Mouse (Mus musculus) stomach, postnatal 0 days (tissue): ENCODE measurements around the gene Stom. TPM values are rescaled to one million over a fixed set of nuclear protein-coding genes. Genes with fewer than 3 reads are reported as not detected.

Source experiments
- ATAC-seq: fragments of 200-750 bp; cut with Nextera tagmentation; 2 replicates; pipeline ENCODE4 v1.8.0; 2017; ENCODE audit not compliant: low FRiP score, low TSS enrichment
- DNase-seq: peaks from one replicate; pipeline ENCODE4 v3.0.0-alpha.2; 2016; ENCODE audit warnings: low spot score
- H3K27ac ChIP-seq: fragments of 300-500 bp; sonication (generic); replicated peaks from 2 replicates; pipeline ENCODE4 v1.5.1; 2014; ENCODE audit warnings: mild to moderate bottlenecking, control low read depth
- H3K27me3 ChIP-seq: fragments of 300-500 bp; sonication (generic); 2 replicates; pipeline ENCODE4 v1.6.1; 2014; ENCODE audit warnings: low read length; ENCODE audit not compliant: control insufficient read depth, insufficient read depth
- H3K36me3 ChIP-seq: fragments of 300-500 bp; sonication (generic); 2 replicates; pipeline ENCODE4 v1.6.1; 2014; ENCODE audit warnings: low read length, mixed read lengths; ENCODE audit not compliant: control insufficient read depth, insufficient read depth
- H3K4me1 ChIP-seq: fragments of 300-500 bp; sonication (generic); replicated peaks from 2 replicates; pipeline ENCODE4 v1.6.1; 2014; ENCODE audit warnings: antibody characterized with exemption; ENCODE audit not compliant: control insufficient read depth, insufficient read depth
- H3K4me2 ChIP-seq: fragments of 300-500 bp; sonication (generic); replicated peaks from 2 replicates; pipeline ENCODE4 v1.6.1; 2014; ENCODE audit warnings: low read depth, mild to moderate bottlenecking, control low read depth, moderate library complexity
- H3K4me3 ChIP-seq: fragments of 300-500 bp; sonication (generic); 2 replicates; pipeline ENCODE4 v1.5.1; 2014; ENCODE audit warnings: low read depth, low read length, control low read depth
- H3K9ac ChIP-seq: fragments of 300-500 bp; sonication (generic); 2 replicates; pipeline ENCODE4 v1.6.1; 2014; ENCODE audit warnings: mild to moderate bottlenecking, low read length, control low read depth, mixed read lengths
- H3K9me3 ChIP-seq: fragments of 300-500 bp; sonication (generic); 2 replicates; pipeline ENCODE4 v1.6.1; 2016; ENCODE audit warnings: low read length; ENCODE audit not compliant: control insufficient read depth
- CTCF ChIP-seq: IDR thresholded peaks from 2 replicates; pipeline ENCODE4 v1.5.1; 2016; ENCODE audit warnings: antibody characterized with exemption, low read depth, mild to moderate bottlenecking, moderate library complexity
- EP300 ChIP-seq: optimal IDR thresholded peaks from 2 replicates; pipeline ENCODE3; 2016; ENCODE audit warnings: antibody characterized with exemption
- WGBS: fragments of 180-500 bp; shearing (Covaris S2); extraction: QIAGEN DNeasy Blood & Tissue Kit; methylation state at CpG from one replicate; pipeline ENCODE4 v1.1.7; 2014; 5-methylcytosine and 5-hydroxymethylcytosine counted together
- polyA plus RNA-seq: library from polyadenylated mRNA; unstranded; fragments of >200 nt; fragmentation: Nextera tagmentation; extraction: Ambion mirVana; gene quantifications from 2 replicates; pipeline ENCODE4 v1.2.1, GENCODE M21; 2015

Stom gene
- polyA plus RNA-seq, 1 experiment from 2014 or later: 53.5 TPM

GRCm38 (mm10) chr2:35273536-35273935 is 63.2 kb downstream of the Stom start:
- DNase-seq (no peak), ATAC-seq (peak; percentile 16; the same call in 1 of the 2 replicates)
- Histone ChIP-seq H3K9ac (no peak overlapping the region), H3K4me1 (peaks cover 38% of the 10 kb centered on the region), H3K27me3 (no peaks in the 10 kb centered on the region), H3K4me3 (no peak overlapping the region), H3K4me2 (no peak overlapping the region), H3K27ac (peak overlapping the region; percentile 95), H3K9me3 (no peaks in the 10 kb centered on the region), H3K36me3 (no peaks in the 10 kb centered on the region)
- TF ChIP-seq CTCF: no peak
- no peak for TF ChIP-seq EP300
- WGBS: 23% methylated on average over 2 of the region's 2 CpGs

DNA sequence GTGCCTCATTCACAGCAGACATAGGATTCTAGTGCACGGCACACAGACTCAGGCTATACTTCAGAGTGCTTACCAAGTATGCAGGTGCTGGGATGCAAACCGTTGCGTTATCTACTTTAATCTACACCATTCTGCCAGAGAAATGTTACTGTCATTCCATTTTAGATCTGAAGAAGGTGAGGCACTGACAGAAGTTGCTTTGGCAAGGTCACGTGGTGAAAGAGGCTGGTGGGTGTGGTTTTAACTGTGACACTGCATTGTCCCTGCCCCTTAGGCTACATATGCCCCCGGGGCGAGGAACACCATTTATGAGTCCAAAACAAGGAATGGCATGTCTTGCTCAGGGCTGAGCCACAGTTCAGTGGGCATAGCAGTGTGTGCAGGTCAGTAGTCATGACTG is 63.9 kb downstream of the Stom start:
- no peak overlapping the region for H3K9ac ChIP-seq
- 70% methylated on average over 6 of the region's 6 CpGs for WGBS
- H3K27ac ChIP-seq: peak overlapping the region; percentile 95
- no peaks in the 10 kb centered on the region for H3K27me3 ChIP-seq
- H3K36me3 ChIP-seq: no peaks in the 10 kb centered on the region
- no peak for ATAC-seq
- no peak overlapping the region for H3K4me2 ChIP-seq
- TF ChIP-seq EP300 (no peak), CTCF (no peak)
- H3K4me1 ChIP-seq: peaks cover 37% of the 10 kb centered on the region
- H3K9me3 ChIP-seq: no peaks in the 10 kb centered on the region
- no peak for DNase-seq
- H3K4me3 ChIP-seq: no peak overlapping the region

GRCm38 (mm10) chr2:35271817-35272216 is 65.0 kb downstream of the Stom start:
- Histone ChIP-seq H3K4me1 (peaks cover 33% of the 10 kb centered on the region), H3K9me3 (no peaks in the 10 kb centered on the region), H3K4me2 (no peak overlapping the region), H3K36me3 (no peaks in the 10 kb centered on the region), H3K27me3 (no peaks in the 10 kb centered on the region), H3K4me3 (no peak overlapping the region), H3K27ac (peak overlapping the region; percentile 95), H3K9ac (no peak overlapping the region)
- TF ChIP-seq EP300 (peak; percentile 86), CTCF (no peak)
- DNase-seq: peak; percentile 66
- ATAC-seq: peak; percentile 47
- 11% methylated on average over 2 of the region's 2 CpGs for WGBS

DNA sequence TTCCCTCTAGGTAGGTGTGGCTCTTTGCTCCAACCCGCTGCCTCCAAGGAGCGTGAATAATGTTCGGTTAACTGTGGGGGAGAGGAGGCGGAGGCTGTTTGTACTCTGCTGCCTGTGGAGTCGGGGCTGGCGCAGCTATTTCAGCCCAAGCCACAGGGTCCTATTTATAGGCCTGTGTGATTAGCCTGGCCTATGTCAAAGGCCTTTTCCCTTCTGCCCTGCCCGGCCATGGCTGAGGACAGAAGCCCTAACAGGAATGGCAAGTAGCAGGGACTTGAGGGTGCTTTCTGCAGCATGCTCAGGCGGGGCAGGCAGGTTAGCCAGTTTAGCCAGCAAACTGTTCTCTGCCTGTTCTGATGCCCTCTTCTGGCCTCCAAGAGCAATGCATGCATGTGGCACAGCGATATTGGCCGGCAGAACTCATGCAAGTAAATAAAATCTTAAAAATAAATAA is 66.2 kb downstream of the Stom start:
- Histone ChIP-seq H3K4me1 (peaks cover 38% of the 10 kb centered on the region), H3K27me3 (no peaks in the 10 kb centered on the region), H3K9me3 (no peaks in the 10 kb centered on the region), H3K36me3 (no peaks in the 10 kb centered on the region), H3K4me3 (no peak overlapping the region), H3K4me2 (no peak overlapping the region; the same call in 1 of the 2 replicates), H3K9ac (no peak overlapping the region), H3K27ac (peak overlapping the region; percentile 95)
- DNase-seq: peak; percentile 76
- TF ChIP-seq EP300 (no peak), CTCF (peak; percentile 90)
- 7% methylated on average over 10 of the region's 10 CpGs for WGBS
- no peak for ATAC-seq

- Histone ChIP-seq H3K27me3 (no peaks in the 10 kb centered on the region), H3K36me3 (no peaks in the 10 kb centered on the region), H3K4me3 (no peak overlapping the region), H3K27ac (peak overlapping the region; percentile 95), H3K4me2 (no peak overlapping the region), H3K9ac (peak overlapping the region; percentile 18; the same call in 1 of the 2 replicates), H3K9me3 (no peaks in the 10 kb centered on the region), H3K4me1 (peaks cover 40% of the 10 kb centered on the region)
- WGBS: 56% methylated on average over 4 of the region's 4 CpGs
- ATAC-seq: no peak
- TF ChIP-seq EP300: no peak
- TF ChIP-seq CTCF: no peak
- DNase-seq: no peak
Observed at GRCm38 (mm10) chr2:35269716-35270260, 67.0 kb downstream of the Stom start.

DNA sequence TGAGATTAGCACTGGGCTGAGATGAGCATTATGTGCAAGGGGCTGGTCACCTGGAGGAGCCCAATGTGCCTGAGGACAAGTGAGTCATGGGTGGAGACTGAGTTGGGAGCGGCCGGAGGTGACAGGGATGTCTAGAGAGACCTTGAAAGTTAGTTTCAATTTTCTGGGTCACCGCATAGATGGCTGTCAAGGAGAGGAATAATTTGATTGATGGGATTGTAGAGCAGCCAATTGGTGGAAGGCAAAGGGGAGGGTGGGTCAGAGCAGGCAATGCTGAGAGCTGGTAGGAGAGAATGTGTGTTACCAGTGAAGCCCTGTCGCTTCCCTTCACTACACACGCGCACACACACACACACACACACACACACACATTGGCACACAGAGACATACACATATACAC is 67.6 kb downstream of the Stom start:
- Histone ChIP-seq H3K27ac (peak overlapping the region; percentile 95), H3K9ac (no peak overlapping the region), H3K9me3 (no peaks in the 10 kb centered on the region), H3K4me1 (peaks cover 40% of the 10 kb centered on the region), H3K36me3 (no peaks in the 10 kb centered on the region), H3K4me2 (no peak overlapping the region), H3K27me3 (no peaks in the 10 kb centered on the region), H3K4me3 (no peak overlapping the region)
- 65% methylated on average over 6 of the region's 6 CpGs for WGBS
- peak; percentile 10; the same call in 1 of the 2 replicates for ATAC-seq
- TF ChIP-seq CTCF: no peak
- TF ChIP-seq EP300: no peak
- no peak for DNase-seq
